Mouse (Mus musculus) CD4-positive, CD25-positive, alpha-beta regulatory T cell, adult 2 months (primary cell): Measurements from ENCODE around the gene Arhgap19.
A peak's percentile ranks its signal among the peaks of the same experiment; 100 is the strongest.

Source experiments
- DNase-seq: peaks from one replicate; pipeline ENCODE4 v3.0.0-alpha.2; 2012; ENCODE audit warnings: low read depth, low spot score

Gene Arhgap19

GRCm38 (mm10) chr19:41738896-41739295 lies 63.0 kb downstream of the Arhgap19 start:
- no peak for DNase-seq

GRCm38 (mm10) chr19:41738429-41738805 lies 63.4 kb downstream of the Arhgap19 start:
- no peak for DNase-seq

GRCm38 (mm10) chr19:41737657-41738428 lies 64.0 kb downstream of the Arhgap19 start:
- DNase-seq, result no peak

- DNase-seq, result no peak
Measured at GRCm38 (mm10) chr19:41734685-41735084, 67.2 kb downstream of the Arhgap19 start.

GRCm38 (mm10) chr19:41725491-41725890 lies 76.4 kb downstream of the Arhgap19 start:
- DNase-seq, result no peak

GRCm38 (mm10) chr19:41724831-41725470 lies 76.9 kb downstream of the Arhgap19 start:
- peak; percentile 7 for DNase-seq

GRCm38 (mm10) chr19:41723337-41723736 lies 78.5 kb downstream of the Arhgap19 start:
- no peak for DNase-seq

- no peak for DNase-seq
Measured at GRCm38 (mm10) chr19:41719436-41719835, 82.4 kb downstream of the Arhgap19 start.
